Mouse (Mus musculus) thymus, postnatal 10 days (tissue): ENCODE results near the gene Zmiz1.
A peak's percentile ranks its signal among the peaks of the same experiment; 100 is the strongest.

Experiments
- DNase-seq, 2 experiments: peaks; one replicate each; pipeline ENCODE4 v3.0.0; 2021; ENCODE audit warnings: low spot score in 2 of 2

Zmiz1 gene

GRCm38 (mm10) chr14:25472981-25473649 lies 14.1 kb downstream of the Zmiz1 start:
- DNase-seq = peak; percentile 60 to 61

- DNase-seq = no peak
Observed at GRCm38 (mm10) chr14:25474017-25474416, 15.0 kb downstream of the Zmiz1 start.

- DNase-seq = peak in 1 of 2 experiments; percentile 30
Observed at GRCm38 (mm10) chr14:25474732-25475131, 15.7 kb downstream of the Zmiz1 start.

GRCm38 (mm10) chr14:25476048-25476447 lies 17.1 kb downstream of the Zmiz1 start:
- DNase-seq = no peak

GRCm38 (mm10) chr14:25476453-25476852 lies 17.5 kb downstream of the Zmiz1 start:
- DNase-seq = no peak

GRCm38 (mm10) chr14:25477268-25477667 lies 18.3 kb downstream of the Zmiz1 start:
- DNase-seq = no peak

- no peak for DNase-seq
Observed at GRCm38 (mm10) chr14:25478257-25478656, 19.3 kb downstream of the Zmiz1 start.

GRCm38 (mm10) chr14:25478755-25479154 lies 19.8 kb downstream of the Zmiz1 start:
- DNase-seq = no peak

GRCm38 (mm10) chr14:25479841-25480252 lies 20.9 kb downstream of the Zmiz1 start:
- DNase-seq = no peak

GRCm38 (mm10) chr14:25480443-25480842 lies 21.5 kb downstream of the Zmiz1 start:
- no peak for DNase-seq

GRCm38 (mm10) chr14:25480916-25481666 lies 22.1 kb downstream of the Zmiz1 start:
- DNase-seq = no peak

GRCm38 (mm10) chr14:25481667-25482331 lies 22.8 kb downstream of the Zmiz1 start:
- no peak for DNase-seq

GRCm38 (mm10) chr14:25482404-25482803 lies 23.4 kb downstream of the Zmiz1 start:
- no peak for DNase-seq

- DNase-seq = no peak
Observed at GRCm38 (mm10) chr14:25483285-25483684, 24.3 kb downstream of the Zmiz1 start.

GRCm38 (mm10) chr14:25484049-25484448 lies 25.1 kb downstream of the Zmiz1 start:
- DNase-seq = no peak

GRCm38 (mm10) chr14:25486220-25486619 lies 27.2 kb downstream of the Zmiz1 start:
- DNase-seq = no peak

GRCm38 (mm10) chr14:25486742-25487469 lies 27.9 kb downstream of the Zmiz1 start:
- no peak for DNase-seq

GRCm38 (mm10) chr14:25487470-25487955 lies 28.5 kb downstream of the Zmiz1 start:
- peak; percentile 42 to 51 for DNase-seq

- DNase-seq = no peak
Observed at GRCm38 (mm10) chr14:25488097-25488613, 29.2 kb downstream of the Zmiz1 start.

GRCm38 (mm10) chr14:25489336-25490078 lies 30.5 kb downstream of the Zmiz1 start:
- DNase-seq = no peak

GRCm38 (mm10) chr14:25491961-25492360 lies 33.0 kb downstream of the Zmiz1 start:
- no peak for DNase-seq
